Mouse (Mus musculus): ENCODE data around the gene Epm2aip1.

The Epm2aip1 gene

DNA sequence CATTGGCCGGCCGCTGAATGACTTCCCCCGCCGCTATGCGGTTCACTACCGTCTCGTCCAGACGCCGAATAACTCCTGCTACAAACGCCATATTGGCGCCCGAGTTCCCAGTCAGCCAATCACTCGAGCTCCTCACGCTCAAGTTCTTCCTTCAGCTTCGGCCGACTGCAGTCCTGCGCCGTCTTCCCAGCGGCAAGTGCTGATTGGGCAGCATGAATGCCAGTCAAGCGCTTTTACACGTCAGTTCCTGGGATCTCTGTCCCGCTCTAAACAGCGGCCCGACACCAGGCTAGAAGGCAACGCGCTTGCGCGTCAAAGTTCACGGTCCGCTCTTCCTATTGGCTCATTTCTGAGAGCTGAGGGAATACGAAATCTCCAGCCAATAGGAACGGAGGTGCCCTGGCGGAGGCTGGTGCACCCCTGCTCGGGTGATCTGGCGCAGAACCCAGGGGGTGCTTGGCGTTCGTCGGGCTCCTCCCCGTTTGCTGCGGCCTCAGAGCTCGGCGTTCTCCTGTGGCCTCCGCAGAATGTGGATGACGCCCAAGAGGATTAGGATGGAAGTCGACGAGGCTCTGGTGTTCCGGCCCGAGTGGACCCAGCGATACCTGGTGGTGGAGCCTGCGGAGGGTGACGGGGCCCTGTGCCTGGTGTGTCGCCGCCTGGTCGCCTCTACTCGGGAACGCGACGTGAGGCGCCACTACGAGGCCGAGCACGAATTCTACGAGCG lies at the start of gene Epm2aip1, which contains the start of gene Mlh1:
Epm2aip1 (plus strand) TSS at position 496 of the 727 bp plus-strand sequence.
Mlh1 (minus strand) TSS at position 358 of the 727 bp plus-strand sequence.
- peak; percentile 99 to 100 for DNase-seq

DNA sequence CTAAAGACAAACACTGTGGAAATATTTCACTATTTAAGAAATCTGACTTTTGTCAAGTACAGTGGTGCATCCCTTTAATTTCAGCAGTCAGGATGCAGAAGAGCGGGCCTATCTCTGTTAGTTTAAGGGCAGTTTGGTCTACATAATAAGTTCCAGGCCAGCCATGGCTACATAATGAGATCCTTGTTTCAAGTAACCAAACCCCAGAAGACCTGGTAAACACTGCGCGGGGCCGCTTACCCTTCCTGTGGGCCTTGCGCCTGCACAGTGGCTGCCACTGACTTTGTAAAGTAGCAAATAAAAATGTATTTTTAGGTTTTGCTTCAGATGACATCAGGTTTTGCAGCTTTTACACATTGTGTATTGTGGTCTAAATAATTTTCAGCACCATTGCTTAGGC lies 48.3 kb upstream of the Epm2aip1 start:
- no peak for DNase-seq

DNA sequence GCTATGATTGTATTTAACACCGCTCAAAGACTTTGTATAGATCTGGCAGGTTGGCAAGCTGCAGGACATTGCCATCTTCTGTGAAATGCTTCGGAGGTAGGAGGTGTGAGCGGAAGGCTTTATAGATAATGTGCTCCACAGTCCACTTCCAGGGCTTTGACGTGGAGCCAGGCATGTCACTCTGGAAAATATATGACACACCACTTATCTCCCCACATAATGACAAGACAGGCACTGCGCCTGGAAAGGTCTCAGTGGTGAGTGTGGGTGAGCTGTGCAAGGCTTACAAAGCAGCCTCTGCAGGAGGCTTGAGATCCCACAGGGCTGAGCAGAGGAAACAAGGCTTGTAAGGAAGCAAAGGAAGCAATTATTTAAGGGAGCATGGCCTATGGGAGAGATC lies 43.3 kb upstream of the Epm2aip1 start:
- DNase-seq = no peak

DNA sequence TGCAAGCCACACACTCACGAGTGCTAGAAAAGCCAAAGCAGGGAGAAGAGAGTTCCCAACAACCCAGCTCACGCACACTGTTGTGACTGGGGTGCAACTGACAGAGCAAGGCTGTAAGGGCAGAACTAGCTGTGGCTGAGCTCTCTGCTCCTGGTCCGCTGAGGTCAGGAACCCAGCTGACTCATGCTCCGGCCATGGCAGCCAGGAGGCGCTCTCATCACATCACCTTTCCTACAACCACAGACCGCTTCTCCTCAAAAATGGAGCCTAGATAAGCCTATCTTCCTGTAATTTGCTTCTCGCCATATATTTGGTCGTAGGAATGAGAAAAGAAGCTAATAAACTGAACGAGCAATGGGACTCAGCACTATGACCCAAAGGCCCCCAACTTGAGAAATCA lies 37.0 kb upstream of the Epm2aip1 start:
- no peak for DNase-seq

DNA sequence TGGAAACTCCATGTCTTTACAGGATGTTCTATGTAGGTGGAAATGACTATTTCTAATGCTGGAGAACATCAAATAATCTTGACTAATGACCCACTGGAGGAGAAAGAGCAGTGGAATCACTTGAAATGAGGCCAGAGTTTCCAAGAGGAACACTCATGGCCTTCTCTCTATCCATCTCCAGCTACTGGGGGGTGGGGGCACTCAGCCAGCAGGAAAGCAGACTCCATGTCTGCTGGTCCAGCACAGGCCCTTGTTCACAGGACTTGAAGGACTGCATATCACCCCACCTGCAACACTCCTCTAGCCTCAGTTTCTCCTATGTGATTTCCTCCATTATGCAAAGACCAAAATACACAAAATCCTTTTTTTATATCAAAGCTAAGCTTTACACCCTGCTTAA lies 34.0 kb upstream of the Epm2aip1 start:
- DNase-seq = peak; percentile 50 to 70

DNA sequence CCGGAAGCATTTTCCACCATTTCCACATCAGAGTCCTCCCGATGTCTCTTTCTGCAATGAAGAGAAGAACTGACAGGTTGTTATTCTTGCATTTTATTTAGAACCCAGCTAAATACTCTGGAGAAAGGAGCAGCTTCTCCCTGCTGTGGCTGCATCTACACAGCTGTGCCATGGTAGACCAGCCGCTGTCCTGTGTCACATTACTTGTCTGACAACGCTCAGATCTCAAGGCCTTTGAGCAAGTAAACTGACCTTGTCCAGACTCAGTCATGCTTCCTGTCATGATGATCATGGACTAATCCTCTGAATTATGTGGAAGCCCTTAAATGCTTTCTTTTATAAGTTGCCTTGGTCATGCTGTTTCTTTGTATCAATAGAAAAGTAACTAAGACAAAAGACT lies 31.9 kb upstream of the Epm2aip1 start:
- DNase-seq = no peak

DNA sequence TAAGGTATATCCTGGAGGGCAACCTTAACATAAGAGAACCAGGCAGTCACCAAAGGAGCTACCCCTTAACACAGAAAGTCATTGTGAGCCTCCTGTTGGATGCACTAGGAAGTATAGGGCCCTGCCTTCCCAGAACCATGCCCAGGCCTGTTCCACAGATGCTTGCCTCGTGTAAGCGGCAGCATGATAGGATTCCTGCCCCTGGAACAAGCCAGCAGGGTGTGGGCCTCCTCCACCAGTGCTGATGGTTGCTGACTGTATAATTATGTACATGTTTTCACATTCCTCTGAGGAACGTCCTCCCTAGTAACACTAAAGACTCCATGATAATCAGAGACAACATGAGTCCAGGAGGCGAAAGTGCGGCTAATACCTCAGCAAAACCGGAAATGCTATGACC lies 28.3 kb upstream of the Epm2aip1 start:
- DNase-seq = no peak

DNA sequence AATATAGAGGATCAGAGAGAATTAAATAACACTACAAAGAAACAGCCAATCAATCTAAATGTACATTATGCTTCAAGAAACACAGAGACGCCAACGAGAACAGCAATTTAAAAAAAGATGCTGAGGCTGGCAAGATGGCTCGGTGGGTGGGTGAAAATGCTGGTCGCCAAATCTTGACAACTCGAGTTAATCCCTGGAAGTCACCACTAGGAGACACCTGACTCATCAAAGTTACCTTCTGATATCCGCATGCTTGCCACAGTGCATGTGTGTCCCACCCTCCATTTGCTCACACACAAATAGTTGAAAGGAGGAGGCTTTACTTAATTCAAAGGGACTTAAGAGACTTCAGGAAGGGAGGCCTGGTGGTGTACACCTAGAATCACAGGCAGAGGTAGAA lies 26.2 kb upstream of the Epm2aip1 start:
- DNase-seq = no peak

DNA sequence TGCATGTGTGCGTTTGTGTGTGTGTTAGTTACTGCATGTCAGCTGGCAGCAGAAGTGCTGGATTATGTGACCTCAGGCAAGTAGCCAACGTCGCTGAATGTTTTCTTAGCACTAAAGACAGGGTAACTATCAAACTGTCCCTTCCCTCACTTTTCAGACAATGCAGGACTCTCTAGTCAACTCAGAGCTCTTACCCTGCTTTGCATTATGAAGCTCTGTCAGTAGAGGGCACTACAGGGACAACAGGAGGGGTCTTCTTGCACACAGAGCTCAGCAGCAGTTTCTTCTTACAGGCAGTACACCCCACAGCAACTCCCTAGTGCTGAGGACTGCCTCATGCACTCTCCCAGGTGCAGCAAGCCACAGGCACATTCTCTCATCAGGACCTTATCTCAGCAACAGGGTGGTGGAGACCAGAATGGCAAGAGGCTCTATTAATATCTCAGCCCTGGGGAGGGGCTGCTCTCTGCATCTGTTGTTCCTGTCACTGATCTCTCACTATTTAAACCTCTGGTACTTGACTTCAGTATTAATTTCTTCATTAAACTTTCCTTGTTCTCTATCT lies 24.0 kb upstream of the Epm2aip1 start:
- DNase-seq = peak; percentile 40 to 48

DNA sequence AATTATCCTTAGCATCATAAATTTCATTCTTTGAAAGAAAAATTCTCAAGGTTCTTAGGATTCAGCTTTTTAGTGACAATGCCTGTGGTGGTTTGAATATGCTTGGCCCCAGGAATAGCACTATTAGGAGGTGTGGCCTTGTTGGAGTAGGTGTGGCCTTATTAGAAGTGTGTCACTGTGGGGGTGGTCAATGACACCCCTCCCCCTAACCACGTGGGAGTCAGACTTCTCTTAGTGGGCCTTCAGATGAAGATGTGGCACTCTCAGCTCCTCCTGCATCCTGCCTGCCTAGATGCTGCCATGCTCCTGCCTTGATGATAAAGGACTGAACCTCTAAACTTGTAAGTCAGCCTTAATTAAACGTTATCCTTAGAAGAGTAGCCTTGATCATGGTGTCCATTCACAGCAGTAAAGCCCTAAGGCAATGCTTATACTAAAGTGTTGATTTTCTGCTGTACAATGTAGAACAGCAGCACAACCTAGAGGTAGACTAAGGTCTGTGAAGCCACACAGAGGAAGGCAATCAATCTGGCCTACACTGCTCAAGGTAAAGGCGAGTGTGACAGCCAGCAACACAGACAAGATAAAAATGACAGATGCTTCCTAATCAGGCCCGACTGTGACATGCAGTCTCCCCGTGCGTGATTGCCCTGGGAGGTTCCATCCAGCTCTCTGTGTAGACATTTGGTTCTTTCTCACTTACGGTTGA lies 19.4 kb upstream of the Epm2aip1 start:
- DNase-seq = no peak

DNA sequence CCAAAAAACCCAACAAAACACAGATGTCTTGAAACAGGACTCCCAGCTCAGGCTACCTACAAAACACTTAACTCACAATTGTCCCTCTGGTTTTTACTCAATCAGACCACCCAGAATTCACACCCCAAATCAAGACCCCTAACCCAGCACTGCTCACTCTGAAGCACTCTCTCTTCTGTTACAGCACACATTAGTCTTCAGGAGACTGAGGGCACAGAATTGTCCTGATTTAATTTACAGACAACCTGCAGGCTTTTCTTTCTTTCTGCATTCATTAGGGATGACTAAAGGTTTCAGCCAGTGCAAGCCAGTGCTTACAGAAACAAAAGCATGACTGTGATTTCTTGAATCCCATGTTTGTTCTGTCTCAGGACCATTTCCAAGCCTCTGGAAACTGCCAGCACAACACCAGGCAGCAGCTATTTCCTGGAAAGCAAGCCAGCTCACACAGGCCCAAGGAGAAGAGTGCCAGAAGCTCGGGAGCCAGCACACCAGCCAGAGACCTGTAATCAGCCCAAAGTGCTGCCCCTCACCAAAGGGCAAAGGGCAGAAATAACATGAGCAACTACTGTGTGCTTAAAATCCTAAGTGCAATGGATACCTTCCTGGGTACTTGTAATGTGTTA lies 11.3 kb upstream of the Epm2aip1 start:
- peak; percentile 24 to 53 for DNase-seq

DNA sequence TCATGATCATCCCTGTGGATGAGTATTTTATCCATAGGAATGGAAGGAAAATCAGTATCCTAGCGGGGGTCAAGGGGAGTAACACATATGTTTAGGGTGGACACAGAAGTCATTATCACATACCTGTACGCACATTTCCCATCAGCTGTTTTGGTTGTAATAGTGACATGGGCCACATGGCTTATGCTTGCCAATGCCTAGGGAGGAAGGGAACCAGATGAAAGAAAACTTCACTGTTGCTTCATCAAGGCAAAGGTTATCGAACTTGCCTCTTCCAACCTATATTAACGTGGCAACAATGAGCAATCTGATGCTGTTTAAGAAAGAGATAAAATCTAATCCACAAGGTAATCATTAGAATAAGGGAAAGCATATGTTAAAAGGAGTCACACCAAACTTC lies 10.4 kb upstream of the Epm2aip1 start:
- DNase-seq = no peak

DNA sequence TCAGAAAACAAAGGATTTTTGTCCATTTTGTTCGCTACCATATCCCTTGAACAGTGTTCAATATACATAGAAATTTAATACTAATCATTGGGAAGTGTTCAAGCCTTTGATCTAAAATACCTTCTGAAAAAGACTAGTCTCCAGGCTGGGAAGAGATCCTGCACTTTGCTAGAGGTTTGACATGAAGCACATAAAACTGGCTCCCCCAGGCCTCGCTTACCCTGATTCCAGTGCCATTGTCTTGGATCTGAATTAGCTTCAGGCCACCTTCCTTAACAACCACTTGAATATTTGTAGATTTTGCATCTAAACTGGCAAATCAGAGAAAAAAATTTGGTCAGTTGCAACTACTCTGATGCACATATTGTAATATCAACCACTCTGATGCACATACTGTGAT lies 3.7 kb upstream of the Epm2aip1 start:
- DNase-seq = no peak

DNA sequence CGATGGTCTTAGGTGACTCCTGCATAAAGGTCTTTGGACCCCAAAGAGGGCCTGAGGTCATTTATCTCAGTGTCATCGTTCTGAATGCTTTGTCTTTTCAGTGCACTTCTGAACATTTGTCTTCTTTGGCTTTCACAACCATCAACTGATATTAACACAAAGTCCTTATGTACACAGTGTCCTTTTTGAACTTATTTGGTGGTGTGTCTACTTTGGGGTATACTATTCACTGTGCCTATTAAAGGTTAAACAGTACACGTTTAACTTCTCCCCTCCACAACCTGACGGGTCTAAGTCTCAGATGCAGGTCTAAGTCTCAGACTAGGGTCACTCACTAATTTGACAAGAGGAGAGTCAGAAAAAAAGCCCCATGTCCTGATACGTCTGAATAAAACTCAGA lies 1.1 kb upstream of the Epm2aip1 start:
- peak in 1 of 2 experiments; percentile 8 for DNase-seq

DNA sequence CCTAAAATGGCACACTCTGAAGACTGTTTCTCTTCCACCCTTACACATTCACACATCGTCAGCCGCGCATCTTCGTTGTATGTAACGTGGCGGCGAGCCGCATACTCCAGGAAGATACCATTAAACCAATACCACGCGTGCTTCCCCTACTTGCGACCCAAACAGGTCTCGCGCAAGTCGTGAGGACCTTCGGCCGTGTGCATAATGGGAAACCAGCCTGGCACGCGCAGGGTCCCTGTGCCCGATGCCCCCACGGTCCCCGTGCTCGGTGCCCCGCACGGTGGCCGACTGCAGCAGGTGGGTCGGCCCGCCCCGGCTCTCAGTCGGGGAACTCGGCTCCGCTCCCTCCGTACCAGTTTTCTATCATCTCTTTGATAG lies 684 bp upstream of the Epm2aip1 start:
- DNase-seq = peak in 1 of 2 experiments; percentile 86

DNA sequence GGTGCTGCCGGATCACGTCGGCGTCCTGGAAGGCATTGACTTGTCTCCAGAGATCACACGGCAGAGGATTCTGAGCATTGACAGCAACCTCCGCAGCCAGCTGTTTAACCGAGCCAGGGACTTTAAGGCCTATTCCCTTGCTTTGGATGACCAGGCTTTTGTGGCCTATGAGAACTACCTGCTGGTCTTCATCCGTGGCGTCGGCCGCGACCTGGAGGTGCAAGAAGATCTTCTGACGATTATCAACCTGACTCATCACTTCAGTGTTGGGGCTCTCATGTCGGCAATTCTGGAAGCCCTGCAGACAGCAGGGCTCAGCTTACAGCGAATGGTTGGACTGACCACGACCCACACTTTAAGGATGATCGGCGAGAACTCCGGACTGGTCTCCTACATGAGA lies 627 bp downstream of the Epm2aip1 start:
- no peak for DNase-seq

DNA sequence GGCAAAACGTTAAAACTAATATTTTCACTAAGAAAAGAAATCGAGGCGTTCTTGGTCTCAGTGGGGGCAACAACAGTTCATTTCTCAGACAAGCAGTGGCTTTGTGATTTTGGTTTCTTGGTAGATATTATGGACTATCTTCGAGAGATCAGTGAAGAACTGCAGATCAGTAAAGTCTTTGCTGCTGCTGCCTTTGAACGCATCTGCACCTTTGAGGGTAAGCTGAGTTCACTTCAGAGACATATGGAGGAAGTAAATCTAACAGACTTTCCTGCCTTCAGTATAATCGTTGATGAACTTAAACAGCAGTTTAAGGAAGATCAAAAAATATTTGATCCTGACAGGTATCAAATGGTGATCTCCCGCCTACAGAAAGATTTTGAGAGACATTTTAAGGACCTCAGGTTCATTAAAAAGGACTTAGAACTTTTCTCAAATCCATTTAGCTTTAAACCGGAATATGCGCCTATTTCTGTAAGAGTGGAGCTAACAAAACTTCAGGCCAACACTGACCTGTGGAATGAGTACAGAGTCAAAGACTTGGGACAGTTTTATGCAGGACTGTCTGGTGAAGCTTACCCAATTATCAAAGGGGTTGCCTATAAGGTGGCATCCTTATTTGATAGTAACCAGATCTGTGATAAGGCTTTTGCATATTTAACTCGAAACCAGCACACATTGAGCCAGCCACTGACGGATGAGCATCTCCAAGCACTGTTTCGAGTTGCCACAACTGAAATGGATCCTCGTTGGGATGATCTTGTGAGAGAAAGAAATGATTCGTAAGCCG lies 1.5 kb downstream of the Epm2aip1 start:
- DNase-seq = no peak

DNA sequence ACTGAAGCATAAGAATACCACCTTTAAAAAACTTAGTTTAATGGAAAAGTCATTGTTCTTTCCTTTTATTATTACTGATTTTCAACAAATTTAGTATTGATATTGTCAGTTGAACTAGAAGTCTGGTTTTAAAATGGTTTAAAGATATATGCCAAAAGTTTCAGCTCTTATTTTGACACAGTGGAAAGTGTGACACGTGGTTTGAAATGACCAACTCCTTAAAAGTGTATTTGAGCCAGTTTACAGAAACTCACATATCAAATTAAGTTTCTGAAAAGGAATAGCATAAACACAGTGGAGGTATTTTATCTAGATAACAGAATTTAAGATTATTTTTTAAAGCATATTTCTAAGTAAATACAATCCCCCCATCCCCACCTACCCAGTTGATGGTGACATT lies 2.2 kb downstream of the Epm2aip1 start:
- no peak for DNase-seq

DNA sequence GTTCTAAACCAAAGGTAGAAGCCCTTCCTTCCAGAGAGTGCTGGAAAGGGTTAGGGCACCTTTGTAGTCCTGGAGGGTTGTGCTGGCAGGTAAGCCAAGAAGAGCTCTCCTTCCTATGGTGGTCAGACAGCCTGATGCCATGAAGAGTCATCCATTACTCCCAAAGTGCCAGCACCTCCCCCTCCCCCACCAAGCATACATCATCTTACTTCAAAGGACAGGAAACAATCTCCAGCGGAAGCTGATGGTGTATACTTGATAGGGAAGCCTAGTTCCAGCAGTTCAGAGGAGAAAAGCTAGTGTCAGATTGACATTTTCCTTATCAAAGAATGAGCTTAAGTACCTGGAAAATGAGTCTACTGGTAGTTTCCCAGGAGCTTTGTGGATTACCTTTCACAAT lies 3.4 kb downstream of the Epm2aip1 start:
- DNase-seq = peak; percentile 13 to 17

DNA sequence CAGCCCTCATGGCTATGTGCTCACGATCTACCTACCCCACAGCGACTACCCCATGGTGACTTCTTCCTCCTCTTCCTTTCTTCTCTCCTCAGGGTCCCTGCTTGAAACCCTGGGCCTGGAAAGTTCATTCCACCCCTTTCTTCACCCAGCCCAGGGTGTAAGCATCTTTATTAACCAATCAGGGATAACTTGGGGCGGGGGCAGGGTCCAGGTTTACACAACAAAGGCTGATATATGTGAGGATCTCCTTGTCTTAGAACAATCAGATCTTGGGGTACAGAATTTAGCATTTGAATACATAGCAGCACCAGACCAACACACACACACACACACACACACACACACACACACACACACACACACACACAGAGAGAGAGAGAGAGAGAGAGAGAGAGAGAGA lies 13.3 kb downstream of the Epm2aip1 start:
- no peak for DNase-seq

DNA sequence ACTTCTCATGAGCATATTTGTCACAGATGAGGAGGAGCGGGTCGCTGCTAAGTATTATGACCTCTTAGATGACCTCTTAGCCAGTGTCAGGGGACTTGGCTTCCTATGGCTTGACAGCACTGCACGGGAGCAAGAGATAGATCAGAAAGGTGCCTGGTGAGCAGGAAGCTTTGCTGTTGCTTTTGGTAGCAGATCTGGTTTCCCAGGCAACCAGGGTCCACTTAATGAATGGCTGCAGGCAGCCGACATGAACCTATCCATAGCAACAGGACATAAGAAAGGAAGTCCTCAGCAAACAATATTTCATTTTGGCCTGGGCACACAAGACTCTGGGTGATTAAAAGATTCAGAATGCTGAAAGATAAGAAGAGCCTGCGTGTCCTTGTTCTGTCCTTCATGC lies 13.9 kb downstream of the Epm2aip1 start:
- DNase-seq = no peak

DNA sequence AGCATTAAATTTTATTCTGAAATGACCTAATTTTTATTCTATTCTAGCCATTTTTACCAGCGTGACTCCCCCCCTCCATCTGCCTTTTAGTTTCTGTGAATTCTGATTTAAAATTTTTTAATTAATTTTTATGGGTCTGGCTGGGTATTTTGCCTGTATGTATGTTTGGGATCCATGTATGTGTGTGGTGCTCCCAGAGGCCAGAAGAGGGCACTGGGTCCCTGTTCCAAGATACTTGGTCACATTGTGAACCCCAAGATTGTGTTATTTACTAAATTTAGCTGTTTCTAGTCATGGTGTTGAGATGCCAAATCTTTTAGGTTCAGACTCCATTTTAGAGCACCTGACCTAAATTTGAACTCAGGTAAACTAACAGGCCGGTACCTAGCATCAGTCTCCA lies 14.7 kb downstream of the Epm2aip1 start:
- DNase-seq = no peak

DNA sequence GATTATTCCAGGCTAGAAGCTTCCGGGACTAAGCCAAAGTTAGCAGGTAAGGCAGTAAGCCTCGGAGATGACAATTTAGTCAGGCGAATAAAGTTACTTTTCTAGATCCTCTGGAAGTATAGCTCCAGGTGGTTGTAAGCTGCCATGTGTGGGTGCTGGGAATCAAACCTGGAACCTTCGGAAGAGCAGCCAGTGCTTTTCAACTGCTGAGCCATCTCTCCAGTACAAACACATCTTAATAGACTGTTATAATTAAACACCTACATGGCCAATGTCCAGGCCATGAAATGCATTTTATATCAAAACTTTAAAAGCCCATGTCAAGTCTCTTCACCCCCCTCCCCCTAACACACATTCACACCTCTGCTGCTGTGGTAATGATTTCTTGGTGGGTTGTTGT lies 16.2 kb downstream of the Epm2aip1 start:
- no peak for DNase-seq
